Mouse (Mus musculus): ENCODE measurements around the gene Btg4. TPM values are rescaled to one million over a fixed set of nuclear protein-coding genes. Genes with fewer than 3 reads are reported as not detected.

Gene Btg4
- polyA plus RNA-seq (2014; fragmentation: Nextera tagmentation; extraction: Ambion mirVana): not detected in 2 replicates

DNA sequence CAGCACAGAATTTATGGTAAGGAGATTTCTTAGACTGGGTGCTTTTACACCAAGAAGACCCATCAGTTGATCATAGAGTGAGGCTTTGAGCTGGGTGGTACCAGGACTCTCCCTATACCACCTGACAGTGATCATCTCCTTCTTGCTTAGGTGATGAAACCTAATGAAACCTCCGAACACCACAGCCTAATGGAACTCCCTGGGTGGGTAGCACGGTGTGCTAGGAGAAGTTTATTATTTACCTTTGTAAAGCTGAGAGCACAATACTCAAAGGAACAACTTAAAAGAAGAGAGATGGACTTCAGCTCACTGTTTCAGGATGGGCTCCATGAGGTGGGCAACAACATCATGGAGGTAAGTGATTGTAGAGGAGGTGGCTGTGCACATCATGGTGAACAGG lies at the start of gene Btg4:
Btg4 (plus strand) TSS at position 301 of the 400 bp plus-strand sequence.
- 85% methylated on average over 2 of the region's 2 CpGs for WGBS

DNA sequence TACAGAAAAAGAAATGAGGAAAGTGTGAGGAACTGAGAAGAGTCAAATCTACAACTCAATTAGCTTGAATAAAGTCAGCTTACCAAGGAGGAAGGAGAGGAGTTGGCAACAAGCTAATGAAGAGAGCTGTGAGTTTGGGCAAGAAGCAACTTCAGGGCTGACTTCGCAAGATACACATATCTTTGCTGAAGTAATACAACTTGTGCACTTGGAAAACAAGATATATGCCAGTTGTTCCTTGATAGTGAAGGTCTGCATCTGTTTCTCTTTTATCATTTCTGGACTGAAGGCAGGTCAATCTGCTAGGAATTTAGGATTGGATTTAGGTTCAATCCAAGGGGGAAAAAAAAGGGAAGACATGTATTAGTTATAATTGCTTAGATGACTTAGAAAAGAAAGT lies 47.1 kb upstream of the Btg4 start:
- DNase-seq (ENCODE audit: low spot score): no peak
- Histone ChIP-seq H3K9me3 (replicated peaks; ENCODE audit: control insufficient read depth, low read length) (no peaks in the 10 kb centered on the region), H3K36me3 (ENCODE audit: control insufficient read depth, insufficient read depth, low read length) (no peaks in the 10 kb centered on the region), H3K9ac (ENCODE audit: low read length) (no peak overlapping the region), H3K4me3 (ENCODE audit: low read depth, low read length) (no peak overlapping the region), H3K4me1 (ENCODE audit: control insufficient read depth, insufficient read depth, low read length) (0 out of 2 replicates have a peak, but pooled peaks cover 4% of the 10 kb centered on the region), H3K27ac (ENCODE audit: low read depth, low read length) (no peak overlapping the region), H3K4me2 (ENCODE audit: low read length) (no peak overlapping the region), H3K27me3 (replicated peaks; ENCODE audit: control insufficient read depth, insufficient read depth, low read length) (0 out of 2 replicates have a peak, but pooled peaks cover 3% of the 10 kb centered on the region)
- ATAC-seq: no peak
- 90% methylated on average over 1 of the region's 1 CpGs for WGBS

More for the DNA sequence above, at the start of gene Btg4:
- DNase-seq (ENCODE audit: low spot score): no peak
- H3K9me3 ChIP-seq (replicated peaks; ENCODE audit: control insufficient read depth, low read length): no peaks in the 10 kb centered on the region
- H3K4me2 ChIP-seq (ENCODE audit: low read length): no peak within 1 kb of the TSS
- no peaks in the 10 kb centered on the region for H3K4me1 ChIP-seq (ENCODE audit: control insufficient read depth, insufficient read depth, low read length)
- H3K27ac ChIP-seq (ENCODE audit: low read depth, low read length): no peak within 1 kb of the TSS
- ATAC-seq: no peak
- H3K36me3 ChIP-seq (ENCODE audit: control insufficient read depth, insufficient read depth, low read length): no peaks in the 10 kb centered on the region
- no peak within 1 kb of the TSS for H3K4me3 ChIP-seq (ENCODE audit: low read depth, low read length)
- no peak within 1 kb of the TSS for H3K9ac ChIP-seq (ENCODE audit: low read length)
- H3K27me3 ChIP-seq (replicated peaks; ENCODE audit: control insufficient read depth, insufficient read depth, low read length): no peaks in the 10 kb centered on the region

- no peaks in the 10 kb centered on the region for H3K36me3 ChIP-seq (ENCODE audit: control insufficient read depth, insufficient read depth, low read length)
- no peak overlapping the region for H3K4me2 ChIP-seq (ENCODE audit: low read length)
- H3K4me3 ChIP-seq (ENCODE audit: low read depth, low read length): no peak overlapping the region
- WGBS: 70% methylated on average over 4 of the region's 4 CpGs
- no peak overlapping the region for H3K9ac ChIP-seq (ENCODE audit: low read length)
- no peak for DNase-seq (ENCODE audit: low spot score)
- H3K9me3 ChIP-seq (replicated peaks; ENCODE audit: control insufficient read depth, low read length): no peaks in the 10 kb centered on the region
- no peaks in the 10 kb centered on the region for H3K27me3 ChIP-seq (replicated peaks; ENCODE audit: control insufficient read depth, insufficient read depth, low read length)
- no peak for ATAC-seq
- no peaks in the 10 kb centered on the region for H3K4me1 ChIP-seq (ENCODE audit: control insufficient read depth, insufficient read depth, low read length)
- H3K27ac ChIP-seq (ENCODE audit: low read depth, low read length): no peak overlapping the region
Observed at GRCm38 (mm10) chr9:51015732-51016131, 45.0 kb upstream of the Btg4 start.

GRCm38 (mm10) chr9:51019670-51020069 lies 41.0 kb upstream of the Btg4 start:
- Histone ChIP-seq H3K27me3 (replicated peaks; ENCODE audit: control insufficient read depth, insufficient read depth, low read length) (no peaks in the 10 kb centered on the region), H3K4me3 (ENCODE audit: low read depth, low read length) (no peak overlapping the region), H3K9me3 (replicated peaks; ENCODE audit: control insufficient read depth, low read length) (no peaks in the 10 kb centered on the region), H3K36me3 (ENCODE audit: control insufficient read depth, insufficient read depth, low read length) (no peaks in the 10 kb centered on the region), H3K4me2 (ENCODE audit: low read length) (no peak overlapping the region), H3K4me1 (ENCODE audit: control insufficient read depth, insufficient read depth, low read length) (no peaks in the 10 kb centered on the region), H3K27ac (ENCODE audit: low read depth, low read length) (no peak overlapping the region), H3K9ac (ENCODE audit: low read length) (no peak overlapping the region)
- ATAC-seq (no peak), DNase-seq (ENCODE audit: low spot score) (no peak)
- WGBS: 85% methylated on average over 7 of the region's 7 CpGs

DNA sequence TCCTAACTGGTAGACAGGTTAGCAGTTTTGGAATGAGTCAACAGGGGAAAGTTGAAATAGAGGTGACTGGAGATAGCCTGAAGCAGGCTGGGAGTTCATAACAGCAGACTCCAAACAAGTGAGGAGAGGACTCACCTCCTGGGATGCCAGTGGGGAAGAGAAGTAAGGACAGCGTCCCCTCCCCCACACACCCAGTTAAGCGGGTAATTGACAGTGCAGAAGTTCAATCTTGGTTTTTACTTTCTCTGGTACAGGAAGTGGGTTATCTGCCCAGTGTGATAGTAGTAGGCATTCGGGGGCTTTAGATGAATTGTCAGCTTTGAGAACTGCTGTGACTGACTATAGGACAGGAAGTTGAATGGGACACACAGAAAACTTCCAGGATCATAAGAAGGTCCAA lies 40.4 kb upstream of the Btg4 start:
- Histone ChIP-seq H3K4me3 (ENCODE audit: low read depth, low read length) (no peak overlapping the region), H3K9me3 (replicated peaks; ENCODE audit: control insufficient read depth, low read length) (no peaks in the 10 kb centered on the region), H3K27me3 (replicated peaks; ENCODE audit: control insufficient read depth, insufficient read depth, low read length) (no peaks in the 10 kb centered on the region), H3K27ac (ENCODE audit: low read depth, low read length) (no peak overlapping the region), H3K36me3 (ENCODE audit: control insufficient read depth, insufficient read depth, low read length) (no peaks in the 10 kb centered on the region), H3K4me2 (ENCODE audit: low read length) (no peak overlapping the region), H3K9ac (ENCODE audit: low read length) (no peak overlapping the region), H3K4me1 (ENCODE audit: control insufficient read depth, insufficient read depth, low read length) (no peaks in the 10 kb centered on the region)
- DNase-seq (ENCODE audit: low spot score) (no peak), ATAC-seq (no peak)
- 82% methylated on average over 3 of the region's 3 CpGs for WGBS

DNA sequence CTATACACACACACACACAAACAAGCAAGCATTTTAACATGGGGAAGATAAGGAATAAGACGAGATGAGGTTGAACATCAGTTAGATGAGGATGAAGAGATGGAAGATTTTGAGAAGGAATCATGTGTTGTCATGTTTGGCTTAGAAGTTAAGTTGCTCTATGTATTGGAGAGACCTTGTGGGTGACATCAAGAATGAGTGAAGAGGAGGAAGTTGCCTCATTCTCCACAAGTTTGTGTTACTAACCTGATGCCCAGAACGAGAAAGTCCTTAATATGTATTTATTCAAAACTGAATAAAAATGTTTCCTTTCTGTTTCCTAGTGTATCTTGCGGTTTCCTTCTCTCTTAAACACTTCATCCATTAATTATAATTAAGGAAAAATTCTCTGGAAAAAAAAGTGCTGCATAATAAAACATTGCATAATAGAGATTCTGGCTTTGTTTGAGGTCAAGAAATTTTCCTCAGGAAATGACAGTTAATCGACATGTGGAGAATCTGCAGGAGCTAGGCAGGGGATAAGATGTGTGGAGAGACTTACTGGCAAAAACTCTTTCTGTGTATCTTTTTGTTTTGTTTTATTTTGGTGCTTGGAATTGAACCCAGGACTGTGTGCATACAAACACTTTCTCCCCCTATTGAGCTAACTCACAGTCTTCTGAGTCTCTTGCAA lies 39.4 kb upstream of the Btg4 start:
- Histone ChIP-seq H3K27ac (ENCODE audit: low read depth, low read length) (no peak overlapping the region), H3K4me1 (ENCODE audit: control insufficient read depth, insufficient read depth, low read length) (no peaks in the 10 kb centered on the region), H3K9ac (ENCODE audit: low read length) (no peak overlapping the region), H3K36me3 (ENCODE audit: control insufficient read depth, insufficient read depth, low read length) (no peaks in the 10 kb centered on the region), H3K27me3 (replicated peaks; ENCODE audit: control insufficient read depth, insufficient read depth, low read length) (no peaks in the 10 kb centered on the region), H3K4me3 (ENCODE audit: low read depth, low read length) (no peak overlapping the region), H3K4me2 (ENCODE audit: low read length) (no peak overlapping the region), H3K9me3 (replicated peaks; ENCODE audit: control insufficient read depth, low read length) (no peaks in the 10 kb centered on the region)
- DNase-seq (ENCODE audit: low spot score) (no peak), ATAC-seq (no peak)
- 87% methylated on average over 4 of the region's 4 CpGs for WGBS

DNA sequence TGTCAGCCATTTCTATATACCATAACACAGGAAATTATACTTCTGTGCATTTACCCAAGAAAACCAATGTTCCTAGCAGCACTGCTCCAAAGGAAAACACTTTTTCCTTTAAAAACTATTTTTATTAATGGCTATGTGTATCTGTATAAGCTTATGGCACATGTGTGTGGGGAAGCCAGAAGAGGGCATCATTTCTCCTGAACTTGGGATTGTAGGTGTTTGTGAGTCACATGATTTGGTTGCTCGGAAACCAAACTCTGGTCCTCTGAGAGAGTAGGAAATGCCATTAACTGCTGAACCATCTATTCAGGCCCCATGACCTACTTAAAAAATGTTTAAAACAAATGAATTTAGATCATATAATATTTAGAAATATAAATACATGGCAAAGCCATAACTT lies 33.7 kb upstream of the Btg4 start:
- ATAC-seq: no peak
- H3K27me3 ChIP-seq (replicated peaks; ENCODE audit: control insufficient read depth, insufficient read depth, low read length): no peaks in the 10 kb centered on the region

GRCm38 (mm10) chr9:51030147-51030546 lies 30.6 kb upstream of the Btg4 start:
- no peak for DNase-seq (ENCODE audit: low spot score)
- H3K9me3 ChIP-seq (replicated peaks; ENCODE audit: control insufficient read depth, low read length): no peaks in the 10 kb centered on the region
- H3K27ac ChIP-seq (ENCODE audit: low read depth, low read length): no peak overlapping the region
- H3K36me3 ChIP-seq (ENCODE audit: control insufficient read depth, insufficient read depth, low read length): no peaks in the 10 kb centered on the region
- WGBS: 78% methylated on average over 1 of the region's 1 CpGs
- ATAC-seq: no peak
- no peak overlapping the region for H3K4me3 ChIP-seq (ENCODE audit: low read depth, low read length)
- H3K4me1 ChIP-seq (ENCODE audit: control insufficient read depth, insufficient read depth, low read length): no peaks in the 10 kb centered on the region
- H3K9ac ChIP-seq (ENCODE audit: low read length): no peak overlapping the region
- no peaks in the 10 kb centered on the region for H3K27me3 ChIP-seq (replicated peaks; ENCODE audit: control insufficient read depth, insufficient read depth, low read length)
- no peak overlapping the region for H3K4me2 ChIP-seq (ENCODE audit: low read length)

More for the DNA sequence above, 33.7 kb upstream of the Btg4 start:
- DNase-seq (ENCODE audit: low spot score): no peak
- H3K4me2 ChIP-seq (ENCODE audit: low read length): no peak overlapping the region
- H3K4me3 ChIP-seq (ENCODE audit: low read depth, low read length): no peak overlapping the region
- H3K36me3 ChIP-seq (ENCODE audit: control insufficient read depth, insufficient read depth, low read length): no peaks in the 10 kb centered on the region
- H3K9me3 ChIP-seq (replicated peaks; ENCODE audit: control insufficient read depth, low read length): no peaks in the 10 kb centered on the region
- H3K27ac ChIP-seq (ENCODE audit: low read depth, low read length): no peak overlapping the region
- H3K4me1 ChIP-seq (ENCODE audit: control insufficient read depth, insufficient read depth, low read length): no peaks in the 10 kb centered on the region
- no peak overlapping the region for H3K9ac ChIP-seq (ENCODE audit: low read length)
- 83% methylated on average over 1 of the region's 1 CpGs for WGBS

DNA sequence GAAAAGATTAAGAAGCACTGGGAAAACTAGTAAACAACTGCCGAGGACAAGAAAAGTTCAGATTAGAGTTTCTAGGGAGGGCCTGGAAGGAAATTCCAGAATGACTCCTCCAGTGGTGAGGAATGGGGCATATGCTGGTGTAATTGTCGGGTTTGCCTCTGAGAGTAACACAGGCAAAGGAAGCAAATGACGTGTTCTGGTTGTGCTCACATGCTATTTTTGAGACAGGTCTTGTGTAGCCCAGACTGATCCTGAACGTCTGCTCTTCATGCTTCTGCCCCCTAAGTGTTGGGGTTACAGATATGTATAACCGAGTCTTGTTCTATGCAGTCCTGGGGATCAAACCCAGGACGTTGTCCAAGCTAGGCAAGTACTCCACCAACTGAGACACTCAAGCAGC lies 29.1 kb upstream of the Btg4 start:
- H3K4me2 ChIP-seq (ENCODE audit: low read length): no peak overlapping the region
- H3K4me3 ChIP-seq (ENCODE audit: low read depth, low read length): no peak overlapping the region
- H3K4me1 ChIP-seq (ENCODE audit: control insufficient read depth, insufficient read depth, low read length): no peaks in the 10 kb centered on the region
- 77% methylated on average over 6 of the region's 6 CpGs for WGBS
- H3K27me3 ChIP-seq (replicated peaks; ENCODE audit: control insufficient read depth, insufficient read depth, low read length): no peaks in the 10 kb centered on the region
- DNase-seq (ENCODE audit: low spot score) (no peak), ATAC-seq (no peak)
- H3K36me3 ChIP-seq (ENCODE audit: control insufficient read depth, insufficient read depth, low read length): no peaks in the 10 kb centered on the region
- H3K9ac ChIP-seq (ENCODE audit: low read length): no peak overlapping the region
- no peaks in the 10 kb centered on the region for H3K9me3 ChIP-seq (replicated peaks; ENCODE audit: control insufficient read depth, low read length)
- H3K27ac ChIP-seq (ENCODE audit: low read depth, low read length): no peak overlapping the region

Measured in forebrain, embryonic 14.5 days (tissue).